Mouse (Mus musculus) hindbrain, embryonic 10.5 days (tissue): ENCODE data around the gene Adh4. TPM values are rescaled to one million over a fixed set of nuclear protein-coding genes. Genes with fewer than 3 reads are reported as not detected.

Experiments used
- DNase-seq: peaks from one replicate; pipeline ENCODE4 v3.0.0-alpha.2; 2017; ENCODE audit warnings: low spot score
- H3K27ac ChIP-seq: fragments of 300-500 bp; sonication (generic); 2 replicates; pipeline ENCODE4 v1.5.1; 2016; ENCODE audit warnings: mild to moderate bottlenecking, moderate library complexity
- H3K27me3 ChIP-seq: fragments of 300-500 bp; sonication (generic); 2 replicates; pipeline ENCODE4 v1.6.1; 2016; ENCODE audit warnings: mild to moderate bottlenecking; ENCODE audit not compliant: poor library complexity, insufficient read depth, severe bottlenecking
- H3K36me3 ChIP-seq: fragments of 300-500 bp; sonication (generic); 2 replicates; pipeline ENCODE4 v1.6.1; 2016; ENCODE audit warnings: mild to moderate bottlenecking, moderate library complexity
- H3K4me1 ChIP-seq: fragments of 300-500 bp; sonication (generic); replicated peaks from 2 replicates; pipeline ENCODE4 v1.6.1; 2016; ENCODE audit warnings: mild to moderate bottlenecking
- H3K4me3 ChIP-seq: fragments of 300-500 bp; sonication (generic); 2 replicates; pipeline ENCODE4 v1.5.1; 2016; ENCODE audit warnings: mild to moderate bottlenecking, moderate library complexity
- H3K9me3 ChIP-seq: fragments of 300-500 bp; sonication (generic); 2 replicates; pipeline ENCODE4 v1.6.1; 2016; ENCODE audit warnings: mild to moderate bottlenecking, moderate library complexity
- WGBS: fragments of 180-500 bp; shearing (Covaris S2); methylation state at CpG from one replicate; pipeline ENCODE4 v1.1.7; 2016; 5-methylcytosine and 5-hydroxymethylcytosine counted together
- polyA plus RNA-seq: library from polyadenylated mRNA; unstranded; fragments of >200 nt; fragmentation: Nextera tagmentation; extraction: Ambion mirVana; gene quantifications from 2 replicates; pipeline ENCODE4 v1.2.1, GENCODE M21; 2016

Adh4 gene
- polyA plus RNA-seq, 1 experiment from 2014 or later, result not detected

DNA sequence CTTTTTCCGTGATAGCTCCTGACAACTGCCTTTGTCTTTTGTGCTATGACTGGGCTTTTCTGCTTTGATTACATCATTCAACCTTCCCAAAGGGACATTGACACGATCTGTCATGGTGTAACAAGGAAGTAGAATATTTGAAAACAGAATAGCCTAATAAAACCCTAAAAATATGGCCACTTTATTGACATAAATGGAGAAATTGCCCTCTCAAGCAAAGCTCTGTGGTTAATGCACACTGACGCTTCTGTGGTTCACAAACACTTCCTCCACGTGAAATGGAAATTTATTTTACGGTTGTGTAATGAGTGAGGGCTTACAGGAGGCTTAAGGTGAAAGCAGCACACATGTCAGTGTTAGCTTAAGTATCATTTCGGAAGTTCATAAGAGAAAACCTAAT lies 4.1 kb downstream of the Adh4 start:
- DNase-seq, result no peak
- H3K9me3 ChIP-seq, result no peaks in the 10 kb centered on the region
- H3K4me3 ChIP-seq, result no peak overlapping the region
- no peak overlapping the region for H3K27ac ChIP-seq
- H3K27me3 ChIP-seq, result no peaks in the 10 kb centered on the region
- H3K4me1 ChIP-seq, result no peaks in the 10 kb centered on the region
- 85% methylated on average over 6 of the region's 6 CpGs for WGBS
- no peaks in the 10 kb centered on the region for H3K36me3 ChIP-seq

DNA sequence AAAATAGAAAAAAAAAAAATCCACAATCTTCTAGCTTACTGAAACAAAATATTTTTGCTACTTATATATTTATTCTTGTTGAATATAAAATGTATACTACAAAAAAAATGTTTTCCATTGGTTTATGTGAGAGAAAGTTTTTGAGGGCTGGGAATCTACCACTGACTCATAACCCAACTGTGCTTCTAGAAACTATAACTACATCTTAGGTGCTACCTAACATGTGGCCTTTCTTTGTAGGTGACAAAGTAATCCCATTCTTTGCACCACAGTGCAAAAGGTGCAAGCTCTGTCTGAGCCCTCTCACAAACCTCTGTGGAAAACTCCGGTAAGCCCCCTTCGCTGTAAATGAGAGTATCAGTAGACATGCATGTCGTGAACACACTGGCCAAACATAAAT lies 5.1 kb downstream of the Adh4 start:
- no peak overlapping the region for H3K4me3 ChIP-seq
- H3K36me3 ChIP-seq, result no peaks in the 10 kb centered on the region
- 92% methylated on average over 3 of the region's 3 CpGs for WGBS
- no peaks in the 10 kb centered on the region for H3K9me3 ChIP-seq
- no peaks in the 10 kb centered on the region for H3K4me1 ChIP-seq
- no peak overlapping the region for H3K27ac ChIP-seq
- no peak for DNase-seq
- H3K27me3 ChIP-seq, result no peaks in the 10 kb centered on the region

DNA sequence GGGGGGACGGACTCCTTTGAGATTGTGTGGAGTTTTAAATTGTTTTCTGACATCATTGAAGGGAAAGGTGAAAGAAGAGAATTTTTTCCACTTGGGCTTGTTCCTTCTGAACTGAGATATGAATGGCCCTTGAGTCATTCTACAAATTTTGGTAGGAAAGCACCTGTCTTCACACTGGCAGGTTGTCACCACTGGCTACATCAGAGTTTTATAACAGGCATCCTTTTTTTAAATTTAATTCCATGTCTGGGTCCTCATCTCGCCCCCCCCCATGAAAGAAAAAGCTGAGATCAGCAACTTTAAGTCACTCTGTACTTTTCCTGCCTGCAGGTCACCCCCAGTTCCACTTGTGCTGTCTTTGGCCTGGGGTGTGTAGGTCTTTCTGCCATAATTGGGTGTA lies 8.4 kb downstream of the Adh4 start:
- WGBS, result 71% methylated on average over 2 of the region's 2 CpGs
- DNase-seq, result no peak
- H3K27me3 ChIP-seq, result no peaks in the 10 kb centered on the region
- H3K9me3 ChIP-seq, result no peaks in the 10 kb centered on the region
- H3K36me3 ChIP-seq, result no peaks in the 10 kb centered on the region
- no peaks in the 10 kb centered on the region for H3K4me1 ChIP-seq
- no peak overlapping the region for H3K4me3 ChIP-seq
- H3K27ac ChIP-seq, result no peak overlapping the region

DNA sequence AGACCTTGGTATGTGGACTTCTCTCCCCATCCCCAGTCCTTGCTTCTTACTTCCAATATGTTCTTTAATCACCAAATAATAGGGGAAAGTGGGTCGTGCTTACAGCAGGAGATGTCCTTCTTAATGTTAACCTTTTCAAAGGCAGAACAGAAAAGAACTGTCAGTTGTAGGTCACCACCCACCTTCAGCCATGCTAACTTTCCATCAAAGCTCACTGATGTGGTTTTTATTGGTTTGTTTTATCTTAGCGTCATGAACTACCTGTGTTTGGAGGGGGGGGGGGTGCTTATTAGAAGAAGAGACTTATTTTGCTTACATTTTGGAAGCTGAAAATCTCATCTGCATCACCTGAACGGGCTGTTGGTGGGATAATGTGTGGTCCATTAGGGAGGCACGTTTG lies 9.0 kb downstream of the Adh4 start:
- WGBS, result 70% methylated on average over 4 of the region's 4 CpGs
- Histone ChIP-seq H3K27ac (no peak overlapping the region), H3K4me3 (no peak overlapping the region), H3K9me3 (no peaks in the 10 kb centered on the region), H3K27me3 (no peaks in the 10 kb centered on the region), H3K4me1 (no peaks in the 10 kb centered on the region), H3K36me3 (no peaks in the 10 kb centered on the region)
- DNase-seq, result no peak

DNA sequence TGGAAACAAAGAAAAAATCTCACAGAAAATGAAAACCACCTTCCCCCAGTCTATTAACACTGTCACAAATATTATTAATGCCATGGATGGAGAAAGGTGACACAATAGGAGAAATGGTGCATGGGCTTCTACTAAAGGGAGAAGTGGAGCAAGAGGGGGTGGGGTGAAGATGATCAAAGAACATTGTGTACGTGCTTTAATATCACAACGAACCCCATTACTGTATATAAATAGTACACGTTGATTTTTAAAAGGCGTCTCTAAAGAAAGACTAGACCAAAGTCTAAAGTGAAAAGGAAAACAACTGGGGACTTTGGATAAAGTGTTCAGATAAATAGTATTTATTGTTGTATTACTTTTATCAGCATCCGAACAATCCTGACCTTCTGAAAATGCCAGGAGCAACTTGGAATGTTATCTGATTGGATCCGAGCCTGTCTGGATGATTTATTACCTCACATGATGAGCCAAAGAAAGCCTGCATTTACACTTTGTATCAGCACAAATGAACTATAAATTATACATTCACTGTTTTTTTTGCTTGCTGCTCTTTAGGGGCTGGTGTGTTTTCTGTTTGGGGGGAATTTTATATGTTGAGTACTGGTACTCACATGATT lies 15.2 kb downstream of the Adh4 start:
- DNase-seq, result no peak
- Histone ChIP-seq H3K4me3 (no peak overlapping the region), H3K27me3 (no peaks in the 10 kb centered on the region), H3K27ac (no peak overlapping the region), H3K36me3 (no peaks in the 10 kb centered on the region), H3K4me1 (no peaks in the 10 kb centered on the region), H3K9me3 (no peaks in the 10 kb centered on the region)
- WGBS, result 88% methylated on average over 6 of the region's 6 CpGs

DNA sequence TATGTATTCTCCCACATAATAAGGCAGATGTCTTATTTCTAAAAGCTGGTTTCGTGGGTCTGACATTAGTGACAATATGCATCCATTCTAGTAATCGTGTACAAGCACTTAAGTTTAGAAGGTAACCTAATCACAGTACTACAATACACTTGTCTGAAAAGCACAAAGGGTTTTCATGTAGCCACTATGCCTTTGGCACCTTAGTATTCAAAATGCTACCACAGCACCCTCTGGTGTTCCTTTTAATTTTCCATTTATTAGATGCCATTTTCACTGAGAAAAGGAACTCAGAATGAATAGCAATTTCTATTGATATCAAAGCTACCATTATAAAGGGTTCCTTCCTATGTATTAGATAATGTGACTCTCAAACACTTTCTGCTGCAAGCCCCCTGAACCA lies 16.6 kb downstream of the Adh4 start:
- no peak overlapping the region for H3K27ac ChIP-seq
- no peak for DNase-seq
- H3K4me3 ChIP-seq, result no peak overlapping the region
- no peaks in the 10 kb centered on the region for H3K36me3 ChIP-seq
- H3K27me3 ChIP-seq, result no peaks in the 10 kb centered on the region
- H3K9me3 ChIP-seq, result 0 out of 2 replicates have a peak, but pooled peaks cover 3% of the 10 kb centered on the region
- H3K4me1 ChIP-seq, result no peaks in the 10 kb centered on the region
- WGBS, result 84% methylated on average over 2 of the region's 2 CpGs

DNA sequence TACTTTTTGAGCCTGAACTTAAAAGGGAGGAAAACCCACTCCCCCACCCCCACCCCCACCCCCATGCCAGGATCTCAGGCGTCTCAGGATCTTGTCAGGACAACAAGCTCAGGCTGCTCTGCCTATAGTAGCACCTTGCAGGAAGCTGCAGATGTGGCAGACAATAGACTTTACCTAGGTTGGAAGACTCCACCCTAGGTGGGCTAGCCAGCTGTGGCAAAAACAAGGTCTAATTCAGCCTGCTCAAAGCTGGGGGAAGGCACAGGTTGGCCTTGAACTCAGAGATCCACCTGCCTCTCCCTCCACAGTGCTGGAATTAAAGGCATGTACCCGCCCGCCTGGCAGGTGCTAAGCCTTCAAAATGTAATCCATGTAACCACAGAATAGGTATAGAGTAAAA lies 23.4 kb downstream of the Adh4 start:
- no peaks in the 10 kb centered on the region for H3K27me3 ChIP-seq
- no peaks in the 10 kb centered on the region for H3K36me3 ChIP-seq
- no peak overlapping the region for H3K27ac ChIP-seq
- 83% methylated on average over 3 of the region's 3 CpGs for WGBS
- DNase-seq, result no peak
- H3K9me3 ChIP-seq, result 0 out of 2 replicates have a peak, but pooled peaks cover 3% of the 10 kb centered on the region
- no peak overlapping the region for H3K4me3 ChIP-seq
- H3K4me1 ChIP-seq, result peaks cover 13% of the 10 kb centered on the region

DNA sequence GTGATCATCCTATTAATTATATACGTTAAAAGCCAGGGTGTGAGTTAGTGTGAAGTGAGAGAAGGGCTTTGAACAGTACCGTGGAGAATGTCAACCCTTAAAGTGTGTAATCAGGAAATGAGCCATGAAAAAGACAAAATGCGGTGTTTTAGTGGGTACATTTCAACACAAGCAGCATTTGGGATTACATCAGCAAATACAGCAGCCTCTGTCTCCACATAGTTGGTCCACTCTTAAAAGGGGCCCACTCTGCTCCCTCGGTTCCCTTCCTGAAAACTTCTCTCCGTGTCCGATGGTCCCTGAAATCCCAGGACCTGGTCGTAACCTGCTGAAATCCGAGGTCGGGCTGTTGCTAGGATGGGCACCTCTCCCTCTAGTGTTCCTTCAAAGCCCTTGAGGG lies 26.9 kb downstream of the Adh4 start:
- 3% methylated on average over 9 of the region's 9 CpGs for WGBS
- H3K36me3 ChIP-seq, result peaks cover 24% of the 10 kb centered on the region
- H3K4me3 ChIP-seq, result peak overlapping the region; percentile 94
- no peak for DNase-seq
- H3K9me3 ChIP-seq, result no peaks in the 10 kb centered on the region
- H3K27ac ChIP-seq, result peak overlapping the region; percentile 96
- peaks cover 34% of the 10 kb centered on the region for H3K4me1 ChIP-seq
- no peaks in the 10 kb centered on the region for H3K27me3 ChIP-seq

DNA sequence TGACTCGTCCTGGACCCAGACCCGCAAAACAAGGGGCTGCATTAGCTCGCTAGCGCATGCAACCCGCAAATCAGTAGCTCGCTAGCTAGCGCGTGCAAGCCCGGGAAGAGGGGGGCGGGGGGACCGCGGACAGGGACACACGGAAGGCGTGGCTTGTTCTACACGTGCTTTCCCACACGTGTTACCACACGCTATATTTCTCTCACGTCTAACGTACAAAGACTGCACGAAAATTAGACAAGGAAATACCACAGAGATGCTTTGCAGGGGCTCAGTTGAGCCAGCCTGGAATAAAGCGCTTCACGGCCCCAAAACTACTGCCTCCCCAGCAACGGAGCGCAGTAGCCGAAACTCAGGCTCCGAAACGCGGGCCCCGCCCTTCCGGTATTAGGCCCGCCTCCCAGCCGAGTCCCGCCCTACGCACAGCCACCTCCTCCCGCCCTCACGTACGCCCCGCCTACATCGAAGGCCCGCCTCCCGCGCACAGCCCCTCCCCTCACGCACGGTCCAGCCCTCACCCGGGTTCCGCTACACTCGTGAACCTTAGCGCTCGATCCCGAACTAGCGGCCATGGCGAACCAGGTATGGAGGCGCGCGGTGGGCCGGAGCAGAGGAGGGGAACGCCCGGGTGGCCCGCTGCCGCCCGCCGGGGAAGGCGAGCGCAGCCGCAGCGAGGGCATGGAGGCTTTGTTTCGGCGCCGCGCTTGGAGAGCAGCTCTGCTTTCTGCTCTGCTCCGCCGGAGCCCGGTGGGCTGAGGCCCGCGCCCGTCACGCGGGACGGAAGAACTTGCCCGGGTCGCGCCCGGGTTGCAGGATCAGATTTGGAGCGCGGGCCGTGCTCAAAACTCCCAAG lies 27.6 kb downstream of the Adh4 start, which contains the start of gene Adh5:
Adh5 (plus strand) TSS at position 482 of the 853 bp plus-strand sequence.
- Histone ChIP-seq H3K27me3 (no peaks in the 10 kb centered on the region), H3K4me1 (peaks cover 38% of the 10 kb centered on the region), H3K9me3 (no peaks in the 10 kb centered on the region), H3K27ac (peak within 1 kb of the TSS; percentile 96), H3K4me3 (peak within 1 kb of the TSS; percentile 94), H3K36me3 (peaks cover 31% of the 10 kb centered on the region)
- DNase-seq, result peak; percentile 97
- under 1% methylated on average over 86 of the region's 86 CpGs for WGBS

DNA sequence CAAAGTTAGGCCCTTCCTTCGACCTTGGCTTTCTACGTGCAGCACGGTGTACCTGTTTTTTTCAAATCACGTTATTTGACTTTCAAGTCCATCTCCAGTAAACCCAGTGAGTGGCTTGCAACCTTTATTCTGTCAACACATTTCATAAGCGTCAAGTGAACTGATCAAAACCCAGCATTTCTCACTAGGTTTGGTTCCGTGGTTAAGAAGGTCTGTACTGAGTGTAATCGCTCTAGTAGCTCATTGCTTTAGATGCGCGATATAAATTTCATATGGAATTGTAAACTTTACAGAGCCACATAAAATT lies 28.2 kb downstream of the Adh4 start:
- H3K9me3 ChIP-seq, result no peaks in the 10 kb centered on the region
- no peaks in the 10 kb centered on the region for H3K27me3 ChIP-seq
- H3K4me1 ChIP-seq, result peaks cover 38% of the 10 kb centered on the region
- peaks cover 37% of the 10 kb centered on the region for H3K36me3 ChIP-seq
- peak overlapping the region; percentile 96 for H3K27ac ChIP-seq
- no peak for DNase-seq
- H3K4me3 ChIP-seq, result peak overlapping the region; percentile 94
- WGBS, result 6% methylated on average over 9 of the region's 9 CpGs

DNA sequence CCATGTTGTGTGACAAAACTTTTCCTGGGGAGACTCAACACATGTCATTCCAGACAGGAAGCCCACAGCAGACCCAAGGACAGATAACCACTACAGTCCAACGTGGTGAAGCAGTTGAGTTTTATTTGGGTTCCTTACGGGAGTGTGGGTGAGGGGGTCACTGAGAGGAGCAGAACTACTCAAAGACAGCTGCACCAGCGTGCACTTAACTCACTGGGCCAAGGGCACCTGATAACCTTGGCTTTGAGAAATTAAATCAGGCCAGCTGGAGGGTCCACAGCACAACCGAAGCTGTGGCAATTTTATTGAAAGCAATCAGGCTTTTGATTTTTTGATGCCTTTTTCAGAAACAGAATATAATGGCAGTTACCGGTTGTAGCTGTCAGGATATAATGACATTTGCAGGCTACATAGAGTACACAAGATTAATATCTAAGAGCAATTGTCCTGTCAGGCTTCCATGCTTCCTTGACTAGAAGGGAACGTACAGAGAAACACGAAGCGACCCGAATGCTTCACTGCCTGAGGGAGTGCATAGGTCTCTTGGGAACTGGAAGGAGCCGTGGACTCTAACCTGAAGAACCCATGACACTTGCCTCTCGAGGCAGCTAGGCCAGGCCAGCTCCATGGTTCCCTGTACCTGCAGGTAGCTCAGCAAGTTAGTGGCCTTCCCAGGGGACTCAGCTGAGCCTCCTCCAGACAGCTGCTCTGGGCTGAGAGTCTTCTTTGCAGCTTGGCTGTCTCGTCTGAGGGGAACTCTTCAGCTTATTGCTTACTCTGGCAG lies 33.0 kb downstream of the Adh4 start:
- no peak for DNase-seq
- peaks cover 84% of the 10 kb centered on the region for H3K36me3 ChIP-seq
- no peaks in the 10 kb centered on the region for H3K27me3 ChIP-seq
- no peaks in the 10 kb centered on the region for H3K9me3 ChIP-seq
- H3K27ac ChIP-seq, result no peak overlapping the region
- H3K4me1 ChIP-seq, result peaks cover 30% of the 10 kb centered on the region
- WGBS, result 85% methylated on average over 12 of the region's 12 CpGs
- H3K4me3 ChIP-seq, result no peak overlapping the region

DNA sequence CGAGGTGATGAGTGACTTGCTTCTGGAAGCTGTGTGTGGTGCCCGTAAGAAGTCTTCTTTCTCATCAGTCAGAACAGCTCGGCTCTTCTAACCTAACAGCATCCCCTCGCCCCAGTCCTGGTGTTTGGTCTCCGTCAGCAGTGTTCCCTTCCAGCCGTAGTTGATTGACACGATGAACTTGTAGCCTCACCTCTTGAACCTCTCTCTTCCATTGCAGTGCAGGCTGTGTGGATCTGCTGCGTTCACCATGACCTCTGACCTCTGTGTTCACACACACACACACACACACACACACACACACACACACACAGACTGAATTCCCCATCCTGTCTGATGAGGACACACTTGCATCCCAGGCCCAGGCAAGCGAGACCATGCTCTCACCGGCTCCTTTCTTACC lies 36.9 kb downstream of the Adh4 start:
- H3K27me3 ChIP-seq, result no peaks in the 10 kb centered on the region
- peaks cover 97% of the 10 kb centered on the region for H3K36me3 ChIP-seq
- no peaks in the 10 kb centered on the region for H3K9me3 ChIP-seq
- H3K27ac ChIP-seq, result no peak overlapping the region
- no peak for DNase-seq
- 85% methylated on average over 10 of the region's 10 CpGs for WGBS
- H3K4me1 ChIP-seq, result peaks cover 7% of the 10 kb centered on the region; the same call in 1 of the 2 replicates
- no peak overlapping the region for H3K4me3 ChIP-seq

DNA sequence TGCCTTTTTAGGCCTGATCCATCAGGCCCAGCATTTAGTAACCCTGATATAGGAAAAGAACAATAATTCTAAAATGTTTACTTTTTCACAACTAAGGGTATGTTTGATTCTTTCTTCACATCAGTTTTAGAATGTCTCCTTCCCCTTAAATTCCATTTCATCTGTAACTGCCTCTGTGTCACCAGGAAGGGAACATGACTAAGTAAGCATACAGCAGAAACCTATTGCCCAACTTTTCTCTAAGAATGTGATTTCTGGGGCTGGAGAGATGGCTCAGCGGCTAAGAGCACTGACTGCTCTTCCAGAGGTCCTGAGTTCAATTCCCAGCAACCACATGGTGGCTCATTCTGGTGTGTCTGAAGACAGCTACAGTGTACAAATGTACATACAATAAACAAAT lies 39.0 kb downstream of the Adh4 start:
- 97% methylated on average over 1 of the region's 1 CpGs for WGBS
- no peak for DNase-seq
- H3K4me1 ChIP-seq, result no peaks in the 10 kb centered on the region
- H3K4me3 ChIP-seq, result no peak overlapping the region
- H3K27me3 ChIP-seq, result no peaks in the 10 kb centered on the region
- H3K36me3 ChIP-seq, result peaks cover 99% of the 10 kb centered on the region
- H3K27ac ChIP-seq, result no peak overlapping the region
- H3K9me3 ChIP-seq, result no peaks in the 10 kb centered on the region
